Comparison of ENCODE assay signal across 14 mouse cellular contexts in the genomic region with DNA sequence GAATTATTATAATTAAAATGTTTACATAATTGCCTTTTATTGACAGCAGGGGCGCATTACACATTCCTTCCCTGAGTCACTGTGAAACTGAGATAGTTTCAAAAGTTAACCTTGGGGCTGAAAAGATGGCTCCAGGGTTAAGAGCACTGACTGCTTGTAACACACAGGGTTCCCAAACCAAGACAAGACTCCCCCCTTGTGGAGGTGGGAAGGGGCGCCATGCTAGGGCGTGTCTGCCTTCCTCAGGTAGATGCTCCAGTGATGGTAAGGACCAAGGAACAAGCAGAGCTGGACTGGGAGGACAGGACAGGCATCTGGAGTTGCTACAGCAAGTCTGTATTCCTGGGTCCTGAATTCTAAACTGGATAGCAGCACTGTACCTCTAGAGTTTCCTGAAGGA.
DNase-seq lines count a peak whose midpoint lies in the region; TF ChIP-seq lines count a peak whose summit lies in the region.
"Had no signal": no experiment of that assay in that cellular context is flagged by ENCODE, and none has a peak within 500 bp of the region (broad histone marks: within the 10 kb centered on the region; RNA-seq: fewer than 3 reads in every experiment).

No protein-coding gene starts in this region.

- 0 out of 2 replicates have a peak, but pooled peaks have one; percentile 32 for TF ChIP-seq CTCF in layer of hippocampus, adult 2 months (conservative IDR thresholded peaks at IDR 0.05)
- no peak for TF ChIP-seq CTCF in thymus, adult 2 months (IDR thresholded peaks at IDR 0.05; ENCODE audit: borderline replicate concordance, control insufficient read depth, extremely low read depth, insufficient read depth, low read length, poor library complexity)

- peak; percentile 15 for DNase-seq in embryo, embryonic 10.5 days (ENCODE audit: low spot score)
- DNase-seq in embryo, embryonic 10 days (ENCODE audit: low spot score), result no peak
- no peak for DNase-seq in layer of hippocampus, adult 2 months (ENCODE audit: low spot score in 2 of 2)
- no peak for DNase-seq in layer of hippocampus, adult 9-11 months
- DNase-seq in thymus, postnatal 14 days, result peak; percentile 35
- DNase-seq in thymus, adult 2 months, result no peak
- DNase-seq in layer of hippocampus, postnatal 14 days (ENCODE audit: low spot score in 2 of 2), result no peak
- no peak for DNase-seq in spleen, postnatal 4 days (ENCODE audit: low spot score in 2 of 2)
- DNase-seq: cerebellum, adult 11 months; gastrocnemius, postnatal 10 days; heart, postnatal 10 days had no signal

- H3K27ac ChIP-seq in layer of hippocampus, adult 2 months, result no peak overlapping the region
- no peak overlapping the region for H3K27ac ChIP-seq in thymus, adult 2 months (ENCODE audit: control insufficient read depth, insufficient read depth, low read length)
- H3K27ac ChIP-seq: hindbrain, embryonic 15.5 days; limb, embryonic 15.5 days; midbrain, embryonic 10.5 days had no signal

- H3K4me3 ChIP-seq in layer of hippocampus, adult 2 months, result no peak overlapping the region
- no peak overlapping the region for H3K4me3 ChIP-seq in thymus, adult 2 months (ENCODE audit: control insufficient read depth, insufficient read depth, low read length)
- H3K4me3 ChIP-seq: hindbrain, embryonic 15.5 days; limb, embryonic 15.5 days; midbrain, embryonic 10.5 days had no signal

- no peaks in the 10 kb centered on the region for H3K27me3 ChIP-seq in thymus, adult 2 months (ENCODE audit: control insufficient read depth, insufficient read depth, low read length)
- H3K27me3 ChIP-seq: hindbrain, embryonic 15.5 days; limb, embryonic 15.5 days had no signal

- H3K4me1 ChIP-seq in thymus, adult 2 months (replicated peaks; ENCODE audit: control insufficient read depth, insufficient read depth, low read length), result no peaks in the 10 kb centered on the region
- H3K4me1 ChIP-seq: hindbrain, embryonic 15.5 days; limb, embryonic 15.5 days had no signal

- TF ChIP-seq POLR2A in thymus, adult 2 months (IDR thresholded peaks at IDR 0.05; ENCODE audit: control insufficient read depth, extremely low read depth, insufficient read depth, low read length, poor library complexity), result no peak

- H3K36me3 ChIP-seq in thymus, adult 2 months (ENCODE audit: control insufficient read depth, insufficient read depth, low read length), result no peaks in the 10 kb centered on the region
- H3K36me3 ChIP-seq: hindbrain, embryonic 15.5 days; limb, embryonic 15.5 days; midbrain, embryonic 10.5 days had no signal

- WGBS in thymus, adult 2 months, result 75% methylated on average over 3 of the region's 3 CpGs

Comparison
In these comparisons a context has a peak if more than half of its experiments do, and no peak if none do; other contexts are left out.
1. DNase-seq: peak in embryo, embryonic 10.5 days (single experiment) and thymus, postnatal 14 days (single experiment); none in embryo, embryonic 10 days (single experiment), layer of hippocampus, adult 2 months (0 of 2), layer of hippocampus, adult 9-11 months (single experiment), thymus, adult 2 months (single experiment), layer of hippocampus, postnatal 14 days (0 of 2) and spleen, postnatal 4 days (0 of 2).